Mouse (Mus musculus): ENCODE measurements around the gene Ccer2. TPM values are rescaled to one million over a fixed set of nuclear protein-coding genes. Genes with fewer than 3 reads are reported as not detected.
A peak's percentile ranks its signal among the peaks of the same experiment; 100 is the strongest.

Gene Ccer2
- total RNA-seq, 1 experiment, result not detected

DNA sequence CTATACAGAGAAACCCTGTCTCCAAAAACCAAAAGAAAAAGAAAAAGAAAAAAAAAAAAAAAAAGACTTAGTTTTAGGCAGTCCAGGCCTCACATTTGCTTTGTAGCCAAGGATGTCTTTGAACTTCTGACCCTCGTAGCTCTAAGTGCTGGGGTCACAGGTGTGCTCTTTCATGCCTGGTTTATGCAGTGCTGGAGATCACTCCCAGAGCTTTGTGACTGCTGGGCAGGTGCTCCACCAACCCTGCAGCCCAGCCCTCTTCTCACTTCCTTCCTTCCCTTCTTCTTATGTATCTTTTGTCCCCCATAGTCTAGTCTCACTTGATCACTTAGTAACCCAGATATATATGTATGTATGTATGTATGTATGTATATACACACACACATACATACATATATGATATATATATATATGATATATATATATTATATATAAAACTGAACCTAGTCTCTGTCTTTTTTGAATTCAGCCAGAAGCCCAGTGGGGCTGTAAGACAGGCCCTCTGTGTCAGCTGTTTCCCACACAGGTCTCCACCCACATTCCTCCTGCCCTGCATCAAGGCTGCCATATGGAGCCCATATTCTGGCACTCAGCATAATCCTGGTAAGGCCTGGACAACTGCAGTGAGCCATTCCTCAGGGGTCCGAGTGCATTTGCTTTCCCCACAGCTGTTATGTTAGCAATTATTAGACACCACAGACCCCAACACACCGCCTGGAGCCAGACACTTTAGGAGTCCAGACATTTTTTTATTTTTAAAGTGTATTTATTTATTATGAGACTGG is 35.0 kb upstream of the Ccer2 start:
- in situ Hi-C loops (cut with MboI; ENCODE audit: low sequenced_read_pairs in 2 of 2, unreplicated experiment in 2 of 2), result loop anchor here in 1 of 2 experiments (10.0 kb wide), 1 partner anchor 116 kb away; no protein-coding TSS in a partner anchor
- no peak overlapping the region for H3K9ac ChIP-seq (ENCODE audit: insufficient read depth, low read depth, low read length, poor library complexity, severe bottlenecking)
- no peak overlapping the region for H3K4me3 ChIP-seq (ENCODE audit: insufficient read depth in 1 of 2, low read depth in 1 of 2, low read length in 2 of 2, poor library complexity in 1 of 2, severe bottlenecking in 1 of 2)
- no peak for DNase-seq (ENCODE audit: low read depth, low spot score)
- no peak overlapping the region for H3K27ac ChIP-seq (ENCODE audit: insufficient read depth, low read depth, low read length, poor library complexity, severe bottlenecking)
- H3K36me3 ChIP-seq (ENCODE audit: control insufficient read depth, insufficient read depth, low read length, poor library complexity, severe bottlenecking), result peaks cover 2% of the 10 kb centered on the region; the same call in 1 of the 2 replicates
- H3K9me3 ChIP-seq (ENCODE audit: control insufficient read depth, insufficient read depth, low read depth, low read length), result no peaks in the 10 kb centered on the region
- TF ChIP-seq HCFC1 (IDR thresholded peaks at IDR 0.05; ENCODE audit: borderline replicate concordance, insufficient read depth, low read length) (no peak), ZC3H11A (IDR thresholded peaks at IDR 0.05; ENCODE audit: borderline replicate concordance, low read depth, low read length) (no peak), ZNF384 (IDR thresholded peaks at IDR 0.05; ENCODE audit: low read depth, low read length) (no peak), CHD2 (IDR thresholded peaks at IDR 0.05; ENCODE audit: low read depth, low read length) (no peak), MAFK (IDR thresholded peaks at IDR 0.05; ENCODE audit: insufficient read depth, low read depth, low read length) (no peak)
- H3K4me1 ChIP-seq (ENCODE audit: control insufficient read depth in 2 of 2, insufficient read depth in 2 of 2, low read length in 2 of 2, poor library complexity in 1 of 2), result peaks cover 2 to 6% of the 10 kb centered on the region in 2 experiments; a peak in 3 of 4 replicates

DNA sequence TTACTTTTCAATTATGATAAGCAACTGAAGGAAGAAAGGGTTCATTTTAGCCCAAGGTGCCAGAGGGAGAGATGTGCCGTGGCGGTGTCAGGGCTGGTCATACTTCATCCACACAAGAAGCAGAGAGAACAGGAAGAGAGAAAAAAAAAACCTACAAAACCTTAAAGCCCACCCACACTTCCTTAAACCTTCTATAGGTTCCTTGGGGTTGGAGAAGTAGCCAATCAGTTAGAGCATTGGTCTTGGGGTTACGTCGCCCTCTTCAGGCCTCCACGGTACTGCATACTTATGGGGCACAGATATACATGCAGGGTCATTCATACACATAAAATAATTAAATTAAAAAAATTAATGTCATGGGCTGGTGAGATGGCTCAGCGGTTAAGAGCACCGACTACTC is 33.9 kb upstream of the Ccer2 start:
- Histone ChIP-seq H3K9me3 (ENCODE audit: control insufficient read depth, insufficient read depth, low read depth, low read length) (no peaks in the 10 kb centered on the region), H3K4me1 (ENCODE audit: control insufficient read depth in 2 of 2, insufficient read depth in 2 of 2, low read length in 2 of 2, poor library complexity in 1 of 2) (peaks cover 0 to 3% of the 10 kb centered on the region in 2 experiments; a peak in 2 of 4 replicates), H3K27ac (ENCODE audit: insufficient read depth, low read depth, low read length, poor library complexity, severe bottlenecking) (no peak overlapping the region), H3K4me3 (ENCODE audit: insufficient read depth in 1 of 2, low read depth in 1 of 2, low read length in 2 of 2, poor library complexity in 1 of 2, severe bottlenecking in 1 of 2) (no peak overlapping the region), H3K36me3 (ENCODE audit: control insufficient read depth, insufficient read depth, low read length, poor library complexity, severe bottlenecking) (peaks cover 2% of the 10 kb centered on the region; the same call in 1 of the 2 replicates), H3K9ac (ENCODE audit: insufficient read depth, low read depth, low read length, poor library complexity, severe bottlenecking) (no peak overlapping the region)
- in situ Hi-C loops (cut with MboI; ENCODE audit: low sequenced_read_pairs in 2 of 2, unreplicated experiment in 2 of 2), result loop anchor here in 1 of 2 experiments (10.0 kb wide), 1 partner anchor 117 kb away; no protein-coding TSS in a partner anchor
- no peak for TF ChIP-seq MAFK (IDR thresholded peaks at IDR 0.05; ENCODE audit: insufficient read depth, low read depth, low read length)
- peak; percentile 58; the same call in 1 of the 2 replicates for TF ChIP-seq ZNF384 (IDR thresholded peaks at IDR 0.05; ENCODE audit: low read depth, low read length)
- no peak for DNase-seq (ENCODE audit: low read depth, low spot score)

DNA sequence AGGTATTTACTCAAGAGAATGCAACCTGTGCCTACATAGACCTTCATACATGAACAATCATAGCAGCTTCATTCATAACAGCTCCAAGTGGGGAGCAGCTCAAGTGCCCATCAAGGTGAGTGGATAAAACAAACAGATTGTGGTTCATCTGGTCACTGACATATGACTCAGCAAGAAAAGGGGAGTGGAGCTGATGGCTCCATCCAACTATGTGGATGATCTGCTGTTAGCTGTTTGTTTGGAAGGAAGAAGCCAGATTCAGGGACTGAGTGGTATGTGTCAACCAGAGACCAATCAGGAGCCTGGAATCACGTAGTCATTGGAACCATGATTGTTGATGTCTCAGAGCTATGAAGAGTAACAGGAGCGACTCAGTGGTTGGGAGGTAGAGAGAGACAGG is 31.4 kb upstream of the Ccer2 start:
- H3K4me1 ChIP-seq (ENCODE audit: control insufficient read depth in 2 of 2, insufficient read depth in 2 of 2, low read length in 2 of 2, poor library complexity in 1 of 2), result peaks cover 0 to 3% of the 10 kb centered on the region in 2 experiments; a peak in 2 of 4 replicates
- DNase-seq (ENCODE audit: low read depth, low spot score), result no peak
- no peak overlapping the region for H3K27ac ChIP-seq (ENCODE audit: insufficient read depth, low read depth, low read length, poor library complexity, severe bottlenecking)
- peak; percentile 84 for TF ChIP-seq MAFK (IDR thresholded peaks at IDR 0.05; ENCODE audit: insufficient read depth, low read depth, low read length)
- TF ChIP-seq ZNF384 (IDR thresholded peaks at IDR 0.05; ENCODE audit: low read depth, low read length), result no peak
- no peak for TF ChIP-seq HCFC1 (IDR thresholded peaks at IDR 0.05; ENCODE audit: borderline replicate concordance, insufficient read depth, low read length)
- TF ChIP-seq CHD2 (IDR thresholded peaks at IDR 0.05; ENCODE audit: low read depth, low read length), result no peak
- no peaks in the 10 kb centered on the region for H3K9me3 ChIP-seq (ENCODE audit: control insufficient read depth, insufficient read depth, low read depth, low read length)
- no peak overlapping the region for H3K9ac ChIP-seq (ENCODE audit: insufficient read depth, low read depth, low read length, poor library complexity, severe bottlenecking)
- in situ Hi-C loops (cut with MboI; ENCODE audit: low sequenced_read_pairs in 2 of 2, unreplicated experiment in 2 of 2), result loop anchor here in 1 of 2 experiments (10.0 kb wide), 1 partner anchor 120 kb away; no protein-coding TSS in a partner anchor
- no peak overlapping the region for H3K4me3 ChIP-seq (ENCODE audit: insufficient read depth in 1 of 2, low read depth in 1 of 2, low read length in 2 of 2, poor library complexity in 1 of 2, severe bottlenecking in 1 of 2)
- peaks cover 2% of the 10 kb centered on the region; the same call in 1 of the 2 replicates for H3K36me3 ChIP-seq (ENCODE audit: control insufficient read depth, insufficient read depth, low read length, poor library complexity, severe bottlenecking)

DNA sequence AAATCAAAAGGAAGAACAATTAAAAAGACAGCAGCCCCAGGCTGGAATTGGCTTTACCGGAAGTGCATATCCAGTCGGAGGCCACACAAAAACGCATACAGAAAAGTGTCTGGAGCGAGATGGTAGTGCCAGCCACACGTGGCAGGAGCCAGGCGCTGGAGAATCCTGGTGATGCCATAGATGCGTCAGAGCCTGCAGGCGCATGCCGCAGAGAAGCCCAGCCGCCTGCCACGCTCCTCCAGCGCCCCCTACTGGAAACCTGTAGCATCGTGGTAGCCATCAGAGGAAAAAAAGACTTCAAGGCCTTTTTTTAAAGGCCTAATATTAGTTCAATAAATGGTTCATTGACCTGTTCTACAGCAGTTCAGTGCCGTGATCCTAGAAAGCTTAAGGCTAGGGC is 29.4 kb upstream of the Ccer2 start:
- H3K9me3 ChIP-seq (ENCODE audit: control insufficient read depth, insufficient read depth, low read depth, low read length), result no peaks in the 10 kb centered on the region
- H3K27ac ChIP-seq (ENCODE audit: insufficient read depth, low read depth, low read length, poor library complexity, severe bottlenecking), result no peak overlapping the region
- DNase-seq (ENCODE audit: low read depth, low spot score), result peak; percentile 67
- in situ Hi-C loops (cut with MboI; ENCODE audit: low sequenced_read_pairs in 2 of 2, unreplicated experiment in 2 of 2), result loop anchor here in 1 of 2 experiments (10.0 kb wide), 1 partner anchor 122 kb away; no protein-coding TSS in a partner anchor
- TF ChIP-seq CHD2 (IDR thresholded peaks at IDR 0.05; ENCODE audit: low read depth, low read length) (no peak), ZC3H11A (IDR thresholded peaks at IDR 0.05; ENCODE audit: borderline replicate concordance, low read depth, low read length) (peak; percentile 72)
- no peak overlapping the region for H3K4me3 ChIP-seq (ENCODE audit: insufficient read depth in 1 of 2, low read depth in 1 of 2, low read length in 2 of 2, poor library complexity in 1 of 2, severe bottlenecking in 1 of 2)
- no peak overlapping the region for H3K9ac ChIP-seq (ENCODE audit: insufficient read depth, low read depth, low read length, poor library complexity, severe bottlenecking)
- H3K36me3 ChIP-seq (ENCODE audit: control insufficient read depth, insufficient read depth, low read length, poor library complexity, severe bottlenecking), result peaks cover 2% of the 10 kb centered on the region; the same call in 1 of the 2 replicates
- H3K4me1 ChIP-seq (ENCODE audit: control insufficient read depth in 2 of 2, insufficient read depth in 2 of 2, low read length in 2 of 2, poor library complexity in 1 of 2), result no peaks in the 10 kb centered on the region
